Mouse (Mus musculus): Measurements from ENCODE around the gene Chka. TPM values are rescaled to one million over a fixed set of nuclear protein-coding genes. Genes with fewer than 3 reads are reported as not detected.

Chka gene
- total RNA-seq, 2 experiments from 2014 or later = 18.9 to 19.2 TPM

DNA sequence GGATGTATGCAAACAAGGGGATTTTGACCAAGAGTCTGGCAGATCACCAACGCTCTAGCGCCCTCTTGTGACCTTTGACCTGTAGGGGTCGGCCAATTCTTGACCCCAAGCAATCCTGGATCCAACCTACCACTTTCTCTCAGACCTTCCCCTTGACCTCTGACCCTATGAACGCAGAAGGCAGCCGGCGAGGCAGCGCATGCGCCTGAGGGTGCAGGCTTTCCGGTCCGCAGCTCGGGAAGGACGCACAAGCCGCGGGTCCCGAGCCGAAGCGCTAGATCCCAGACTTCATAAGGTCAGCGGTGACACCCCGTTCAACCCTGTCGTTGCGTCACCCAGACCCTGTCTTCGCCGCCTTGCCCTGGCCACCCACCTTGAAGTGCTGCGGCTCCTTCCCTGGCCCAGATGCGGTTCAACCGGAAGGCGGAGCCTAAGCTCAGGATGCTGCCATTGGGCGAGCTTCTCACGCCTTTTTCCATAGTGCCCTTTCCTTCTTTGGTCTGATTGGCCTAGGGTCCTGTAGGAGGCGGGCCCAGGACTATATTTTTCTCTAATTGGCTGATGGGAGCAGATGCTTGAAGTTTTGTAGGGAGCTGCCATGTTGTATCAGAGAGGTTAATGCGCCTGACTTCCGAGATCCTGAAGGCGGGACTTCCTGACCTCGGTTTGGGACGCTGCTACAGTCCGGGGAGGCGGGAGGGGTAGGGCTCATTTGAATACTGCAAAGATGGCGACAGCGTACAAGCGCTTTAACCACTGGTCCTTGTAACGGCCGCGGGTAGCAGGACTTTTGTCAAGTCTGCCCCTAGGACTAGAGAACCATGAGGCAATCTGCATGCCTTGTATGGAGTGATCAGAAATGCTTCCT, 61.0 kb downstream of the Chka start, which contains the start of gene Ndufs8:
Ndufs8 (minus strand) TSS at position 438 of the 868 bp plus-strand sequence.
- peak; percentile 90 for ATAC-seq (ENCODE audit: poor library complexity, severe bottlenecking)

DNA sequence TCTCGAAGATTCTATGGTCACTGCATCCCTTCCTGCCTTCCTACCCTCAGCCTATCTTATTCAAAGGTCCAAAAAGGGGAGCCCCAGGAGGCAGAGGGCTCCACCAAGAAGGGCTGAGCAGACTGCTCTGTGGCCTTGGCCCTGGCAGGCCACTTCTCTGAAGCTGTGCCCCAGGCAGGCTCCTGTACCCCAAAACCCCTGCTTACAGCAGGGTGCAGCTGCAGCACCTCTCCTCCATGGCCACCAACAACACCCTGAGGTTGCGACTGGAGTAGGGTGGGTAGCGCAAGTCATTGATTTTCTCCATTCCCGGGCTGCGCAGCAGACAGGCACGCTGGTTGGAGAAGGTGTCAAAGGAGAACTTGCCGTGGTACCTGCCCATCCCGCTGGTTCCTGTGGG, 62.1 kb downstream of the Chka start:
- no peak for ATAC-seq (ENCODE audit: poor library complexity, severe bottlenecking)

DNA sequence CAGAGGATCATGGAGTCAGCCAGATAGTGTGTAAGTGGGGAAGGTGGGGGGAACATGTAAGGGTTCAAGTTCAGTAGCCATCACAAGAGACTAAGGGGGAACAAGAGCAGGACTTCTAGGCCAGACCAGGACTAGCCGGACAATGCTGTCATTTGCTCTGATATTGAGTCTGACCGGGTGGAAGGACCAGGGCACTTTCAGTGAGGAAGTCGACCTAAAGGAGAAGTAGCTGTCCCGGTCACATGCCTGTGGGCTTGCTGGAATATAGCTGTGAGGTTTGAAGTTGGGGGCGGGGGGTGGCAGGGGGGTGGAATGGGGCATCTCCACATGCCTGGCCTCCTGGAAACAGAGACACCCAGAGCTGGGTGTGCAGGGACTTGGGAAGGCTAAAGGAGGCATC, 63.0 kb downstream of the Chka start:
- peak; percentile 23; the same call in 1 of the 2 replicates for ATAC-seq (ENCODE audit: poor library complexity, severe bottlenecking)

DNA sequence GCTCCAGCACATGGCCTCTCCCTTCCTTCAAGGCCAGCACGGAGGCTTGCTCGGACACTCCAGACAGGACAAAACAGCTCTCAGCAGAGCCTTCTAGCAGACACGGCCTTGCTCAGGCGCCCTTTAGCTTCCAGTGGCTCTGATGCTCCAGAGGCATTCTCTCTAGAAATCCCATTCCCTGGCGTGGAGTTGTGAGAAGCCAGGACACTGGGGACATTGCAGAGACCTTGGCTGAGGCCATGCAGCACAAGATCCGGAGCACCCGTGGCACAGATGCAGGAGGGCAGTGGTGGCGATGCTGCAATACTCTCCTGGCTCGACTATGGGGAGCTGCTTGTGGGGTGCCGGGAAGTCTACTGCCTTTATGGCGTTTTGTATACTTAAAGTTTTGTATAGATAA, 65.2 kb downstream of the Chka start:
- ATAC-seq (ENCODE audit: poor library complexity, severe bottlenecking) = no peak

DNA sequence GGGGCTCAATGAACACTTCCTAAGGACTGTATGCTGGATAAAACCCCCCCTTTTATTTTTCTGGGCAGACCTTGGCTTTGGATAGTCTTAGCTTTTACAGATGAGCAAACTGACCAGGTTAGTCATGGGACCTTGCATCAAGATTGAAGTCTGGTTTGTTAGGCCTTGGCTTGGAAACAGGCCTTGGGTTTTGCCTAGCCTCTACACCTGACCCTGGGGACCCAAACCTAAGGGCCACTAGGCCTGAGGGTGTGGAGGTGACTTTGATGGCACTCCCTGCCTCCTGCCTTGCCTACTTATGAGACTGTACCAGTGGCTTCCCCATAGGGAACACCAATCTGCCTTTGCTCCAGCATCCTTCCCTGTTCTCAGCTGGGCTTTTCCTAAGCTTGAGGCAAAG, 68.4 kb downstream of the Chka start:
- ATAC-seq (ENCODE audit: poor library complexity, severe bottlenecking) = no peak

DNA sequence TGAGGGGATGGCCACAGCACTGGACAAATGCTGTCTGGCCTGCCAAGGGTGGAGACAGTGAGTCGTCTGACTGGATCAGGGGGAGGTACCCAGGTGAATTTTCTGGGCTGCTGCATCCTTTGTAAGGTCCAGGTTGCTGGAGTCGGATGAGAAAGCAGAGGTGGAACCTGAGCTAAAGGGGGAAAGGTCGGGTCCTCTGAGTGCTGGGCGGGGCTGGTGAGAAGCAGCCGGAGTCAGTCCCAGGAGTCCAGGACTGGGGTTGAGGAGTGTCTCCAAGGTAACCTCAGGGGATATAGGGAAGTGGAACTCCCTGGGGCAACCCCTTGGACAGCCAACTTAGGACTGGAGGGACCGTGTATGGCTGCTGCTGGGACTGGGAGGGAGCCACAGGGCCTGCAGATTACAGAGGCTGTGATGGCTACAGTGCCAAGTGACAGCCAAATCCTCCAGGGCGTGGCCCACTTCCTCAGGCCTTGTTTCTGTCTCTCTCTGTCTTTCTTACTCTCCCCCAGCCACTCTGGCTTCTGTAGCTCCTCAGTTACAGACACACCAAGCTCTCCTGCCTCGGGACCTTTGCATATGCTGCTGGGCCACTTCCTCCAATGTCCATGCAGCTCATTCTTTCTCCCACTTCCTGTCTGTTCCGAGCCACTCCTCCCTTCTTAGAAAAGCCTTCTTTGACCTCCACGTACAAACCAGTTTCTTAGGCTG, 71.2 kb downstream of the Chka start:
- peak; percentile 62 for ATAC-seq (ENCODE audit: poor library complexity, severe bottlenecking)

DNA sequence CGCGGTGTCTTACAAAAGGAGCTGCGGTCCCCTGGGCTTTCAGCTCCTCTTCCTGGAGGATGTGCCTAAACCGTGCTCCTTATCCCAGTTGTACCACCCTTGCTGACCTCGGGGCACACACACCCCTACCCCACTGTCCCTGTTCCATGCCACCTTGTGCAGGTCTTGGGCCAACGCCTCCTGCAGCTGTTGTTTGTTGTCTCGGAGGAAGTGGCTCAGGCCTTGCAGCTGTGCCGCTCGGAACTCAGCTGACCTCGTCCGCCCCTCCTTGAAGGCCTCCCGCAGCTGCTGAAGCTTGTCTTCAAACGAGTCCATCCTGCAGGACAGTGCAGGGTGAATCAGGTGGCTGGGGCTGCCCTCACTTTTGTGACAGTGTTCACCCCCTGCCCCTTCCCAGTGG, 72.0 kb downstream of the Chka start:
- peak; percentile 52 for ATAC-seq (ENCODE audit: poor library complexity, severe bottlenecking)

DNA sequence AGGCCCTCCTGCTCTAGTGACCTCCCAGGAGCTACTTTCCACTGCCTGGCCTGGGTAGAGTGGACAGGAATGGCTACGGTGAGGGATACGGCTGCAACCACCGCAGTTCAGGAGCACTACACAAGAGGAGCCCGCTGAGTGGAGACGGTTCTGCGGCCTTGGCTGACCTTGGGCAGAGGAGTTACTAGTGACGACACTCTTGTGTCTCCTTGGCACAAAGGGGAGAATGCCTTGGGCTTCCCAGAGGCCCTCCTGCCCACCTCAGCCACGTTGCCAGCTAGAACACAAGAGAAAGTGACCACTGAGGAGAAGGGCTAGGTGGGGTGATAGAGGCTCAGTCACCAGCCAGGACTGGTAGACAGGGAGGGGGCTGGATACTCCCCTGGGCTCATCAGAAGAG, 72.6 kb downstream of the Chka start:
- no peak for ATAC-seq (ENCODE audit: poor library complexity, severe bottlenecking)

DNA sequence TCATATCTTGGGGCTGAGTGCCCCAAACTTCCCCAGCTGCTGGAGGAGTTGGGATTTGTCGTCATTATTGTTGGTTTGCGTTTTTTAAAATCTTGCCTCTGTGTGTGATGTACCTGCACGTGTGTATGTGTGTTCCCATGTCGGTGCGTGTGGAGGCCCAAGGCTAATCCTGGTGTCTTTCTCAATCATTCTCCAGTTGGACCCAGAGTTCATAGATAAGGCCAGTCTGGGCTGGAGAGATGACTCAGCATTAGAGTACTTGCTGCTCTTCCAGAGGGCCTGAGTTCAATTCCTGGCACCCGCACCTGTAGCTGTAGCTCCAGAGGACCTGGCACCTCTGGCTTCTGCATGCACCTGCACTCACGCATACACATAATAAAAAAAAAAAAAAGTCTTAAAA, 73.3 kb downstream of the Chka start:
- ATAC-seq (ENCODE audit: poor library complexity, severe bottlenecking) = no peak

DNA sequence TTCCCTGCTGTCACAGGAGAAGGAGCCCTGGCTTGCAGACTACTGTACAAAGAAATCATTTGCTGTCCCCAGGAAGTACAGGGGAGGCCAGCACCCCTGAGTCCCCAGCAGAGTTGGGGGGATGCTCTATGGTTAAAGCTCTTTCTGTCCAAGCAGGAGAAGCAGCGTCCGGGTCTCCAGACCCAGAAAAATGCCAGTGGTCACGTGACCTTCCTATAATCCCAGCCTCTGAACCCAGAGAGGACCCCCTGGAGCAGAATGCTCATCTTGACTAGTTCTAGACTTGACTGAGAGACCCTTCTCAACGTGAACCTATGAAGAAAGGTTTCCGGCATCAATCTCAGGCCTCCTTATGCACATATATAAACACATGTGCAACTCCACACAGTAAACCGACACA, 74.3 kb downstream of the Chka start:
- ATAC-seq (ENCODE audit: poor library complexity, severe bottlenecking) = no peak

DNA sequence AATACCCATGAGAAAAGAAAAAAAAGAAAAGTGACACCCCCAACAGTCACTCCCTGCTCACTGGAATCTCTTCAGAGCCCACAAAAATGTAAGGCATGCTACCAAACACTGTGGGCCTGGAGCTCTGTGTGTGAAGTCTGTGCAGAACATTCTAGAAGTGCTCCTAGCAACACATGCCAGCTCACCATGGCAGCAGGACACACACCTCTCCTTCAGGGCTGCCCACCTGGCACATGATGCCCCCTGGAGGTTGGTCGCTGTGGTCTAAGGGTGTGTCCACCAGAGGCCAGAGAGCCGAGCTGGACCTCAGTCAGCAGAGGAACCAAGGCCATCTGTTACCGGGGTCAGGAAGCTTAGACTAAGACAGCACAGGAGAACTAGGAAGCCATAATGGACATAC, 74.7 kb downstream of the Chka start:
- no peak for ATAC-seq (ENCODE audit: poor library complexity, severe bottlenecking)

DNA sequence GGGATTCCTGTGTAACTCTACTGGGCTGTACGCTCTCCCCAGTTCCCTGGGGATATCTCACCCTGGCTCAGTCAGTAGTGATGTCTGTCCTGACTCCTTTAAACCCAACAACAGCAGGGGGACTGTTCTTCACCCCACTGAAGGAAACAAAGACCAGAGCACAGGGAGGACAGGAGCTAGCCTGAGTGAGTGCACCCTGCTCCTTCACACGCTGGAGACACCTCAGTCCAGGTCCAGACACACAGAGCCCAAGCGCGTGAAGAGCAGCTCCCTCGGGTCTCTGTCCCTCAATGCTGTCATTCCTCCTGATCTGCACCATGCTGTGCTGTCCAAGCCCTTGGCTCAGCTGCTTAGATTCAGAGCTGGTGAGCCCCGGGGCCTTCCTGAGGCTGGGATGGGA, 75.1 kb downstream of the Chka start:
- no peak for ATAC-seq (ENCODE audit: poor library complexity, severe bottlenecking)

DNA sequence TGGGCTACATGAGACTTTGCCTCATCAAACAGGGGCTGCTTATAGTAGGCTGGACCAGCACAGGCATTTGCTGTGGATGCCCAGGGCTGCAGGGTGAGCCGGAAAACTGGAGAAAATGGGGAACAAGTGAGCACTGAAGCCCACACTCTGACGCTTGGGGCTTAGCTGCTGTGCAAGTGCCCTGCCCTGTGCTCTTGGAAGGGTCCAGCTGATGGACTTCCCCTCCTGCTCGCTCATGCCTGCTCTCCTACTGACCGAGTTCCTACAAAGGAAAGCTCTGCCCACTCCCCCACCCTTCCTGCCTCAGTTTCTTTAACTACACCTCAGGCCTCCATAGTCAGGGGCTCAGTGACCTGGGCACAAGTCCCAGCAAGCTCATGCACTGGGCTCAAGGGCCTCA, 76.4 kb downstream of the Chka start:
- ATAC-seq (ENCODE audit: poor library complexity, severe bottlenecking) = 0 out of 2 replicates have a peak, but pooled peaks have one; percentile 12

DNA sequence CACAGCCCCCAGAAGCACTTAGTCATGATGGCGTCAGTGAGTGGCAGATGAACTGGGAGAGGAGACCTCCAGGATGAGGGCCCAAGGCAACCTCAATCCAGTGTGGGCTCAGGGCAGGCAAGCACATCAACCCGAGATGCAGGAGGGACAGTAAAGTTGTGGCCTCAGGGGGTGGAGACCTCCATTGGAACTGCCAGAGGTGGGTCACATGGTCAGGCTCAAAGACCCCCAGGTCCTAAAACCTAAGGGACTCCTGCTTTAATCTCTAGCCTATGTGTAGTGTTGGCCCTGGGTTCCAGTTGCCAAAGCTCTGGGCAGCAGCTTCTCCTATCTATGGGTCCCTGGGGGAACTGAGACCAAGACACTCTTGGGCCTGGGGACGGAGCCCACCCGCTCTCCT, 77.2 kb downstream of the Chka start:
- ATAC-seq (ENCODE audit: poor library complexity, severe bottlenecking) = no peak

DNA sequence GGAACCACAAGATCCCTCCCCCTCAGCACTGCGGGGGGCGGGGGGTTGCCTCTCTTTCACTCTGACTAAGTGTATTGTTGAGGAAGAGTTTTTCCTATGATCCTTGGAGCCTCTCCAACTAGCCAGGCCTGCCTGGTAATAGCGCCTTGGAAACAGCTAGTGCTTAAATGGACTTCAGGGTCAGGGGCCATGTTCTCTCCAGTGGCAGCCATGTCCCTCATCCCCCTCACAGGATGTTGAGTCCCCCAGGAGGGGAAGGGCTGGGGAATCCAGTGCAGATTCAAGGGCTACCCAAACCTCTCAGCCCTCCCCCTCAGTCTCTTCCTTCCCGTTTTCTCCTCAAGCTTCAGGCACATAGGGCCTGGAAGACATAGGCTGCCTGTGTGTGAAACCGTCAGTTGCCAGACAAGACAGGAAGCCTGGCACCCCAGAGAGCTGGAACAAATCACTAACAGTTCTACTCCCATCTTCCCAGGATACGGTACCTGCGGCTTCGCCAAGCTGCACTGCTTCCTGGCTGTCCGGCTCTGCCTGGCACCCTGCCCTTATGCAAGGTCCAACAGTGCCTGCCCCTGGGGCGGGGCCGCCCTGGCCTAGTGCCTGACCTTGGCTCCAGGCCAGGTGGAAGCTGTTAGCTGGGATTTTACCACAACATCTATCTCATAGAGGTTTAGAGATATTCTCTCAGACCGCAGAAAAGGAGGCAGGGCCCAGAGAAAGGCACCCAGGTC, 77.8 kb downstream of the Chka start, which contains the start of gene Aldh3b1:
Aldh3b1 (minus strand) TSS at position 598 of the 731 bp plus-strand sequence.
- peak; percentile 70 for ATAC-seq (ENCODE audit: poor library complexity, severe bottlenecking)

DNA sequence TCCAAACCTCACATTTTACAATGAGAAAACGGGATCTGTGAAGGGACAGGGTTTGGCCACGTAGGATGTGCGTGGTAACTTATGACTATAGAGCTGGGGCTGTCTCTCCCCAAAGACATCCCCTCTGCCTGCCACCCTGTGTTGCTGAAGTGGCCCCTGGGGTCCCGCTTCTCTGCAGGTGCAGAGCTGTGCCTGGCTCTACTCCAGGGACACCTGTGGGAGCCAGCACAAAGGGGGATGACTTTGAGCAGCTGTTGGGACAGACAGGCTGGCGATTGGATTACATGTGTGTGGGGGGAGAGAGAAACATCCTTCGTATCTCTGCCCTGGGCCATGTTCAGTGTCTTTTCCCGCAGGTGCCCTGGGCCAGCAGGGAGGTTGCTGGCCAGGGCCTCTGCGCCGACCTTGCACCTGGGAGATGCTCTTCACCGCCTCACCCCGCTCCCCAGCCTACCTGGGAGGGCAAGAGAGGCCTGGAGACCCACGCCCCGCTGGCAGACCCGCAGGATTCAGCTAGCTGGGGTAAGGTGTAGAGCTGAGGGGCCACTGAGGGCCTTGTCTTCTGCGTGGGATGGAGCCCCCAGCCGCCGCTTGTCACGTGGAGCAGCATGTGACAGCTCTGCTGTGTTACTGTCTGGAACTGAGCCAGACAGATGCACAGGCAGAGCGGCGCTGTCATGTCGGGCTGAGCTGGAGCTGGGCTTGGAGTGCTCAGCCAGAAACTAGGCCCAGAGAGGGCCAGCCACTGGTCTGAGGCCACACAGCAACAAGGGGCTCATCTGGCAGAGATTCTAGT, 78.9 kb downstream of the Chka start:
- no peak for ATAC-seq (ENCODE audit: poor library complexity, severe bottlenecking)

DNA sequence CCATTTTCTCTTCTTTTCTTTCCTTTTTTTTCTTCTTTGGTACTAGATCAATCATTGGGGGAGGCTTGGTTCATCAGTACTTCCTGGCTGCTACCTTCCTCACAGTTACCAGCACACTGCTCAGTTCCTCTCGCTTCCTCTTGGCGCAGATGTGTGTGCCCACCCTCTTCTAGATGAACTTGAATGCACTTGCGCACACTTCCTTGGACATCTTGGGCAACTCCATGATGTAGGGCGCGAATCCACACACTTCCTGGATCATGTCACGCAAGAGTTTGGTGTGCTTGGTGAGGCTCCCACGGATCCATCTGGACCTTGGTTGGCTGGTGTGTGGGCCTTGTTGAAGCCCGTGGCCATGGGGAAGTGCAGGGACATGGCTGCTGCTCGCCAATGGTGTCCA, 80.1 kb downstream of the Chka start:
- ATAC-seq (ENCODE audit: poor library complexity, severe bottlenecking) = peak; percentile 38

DNA sequence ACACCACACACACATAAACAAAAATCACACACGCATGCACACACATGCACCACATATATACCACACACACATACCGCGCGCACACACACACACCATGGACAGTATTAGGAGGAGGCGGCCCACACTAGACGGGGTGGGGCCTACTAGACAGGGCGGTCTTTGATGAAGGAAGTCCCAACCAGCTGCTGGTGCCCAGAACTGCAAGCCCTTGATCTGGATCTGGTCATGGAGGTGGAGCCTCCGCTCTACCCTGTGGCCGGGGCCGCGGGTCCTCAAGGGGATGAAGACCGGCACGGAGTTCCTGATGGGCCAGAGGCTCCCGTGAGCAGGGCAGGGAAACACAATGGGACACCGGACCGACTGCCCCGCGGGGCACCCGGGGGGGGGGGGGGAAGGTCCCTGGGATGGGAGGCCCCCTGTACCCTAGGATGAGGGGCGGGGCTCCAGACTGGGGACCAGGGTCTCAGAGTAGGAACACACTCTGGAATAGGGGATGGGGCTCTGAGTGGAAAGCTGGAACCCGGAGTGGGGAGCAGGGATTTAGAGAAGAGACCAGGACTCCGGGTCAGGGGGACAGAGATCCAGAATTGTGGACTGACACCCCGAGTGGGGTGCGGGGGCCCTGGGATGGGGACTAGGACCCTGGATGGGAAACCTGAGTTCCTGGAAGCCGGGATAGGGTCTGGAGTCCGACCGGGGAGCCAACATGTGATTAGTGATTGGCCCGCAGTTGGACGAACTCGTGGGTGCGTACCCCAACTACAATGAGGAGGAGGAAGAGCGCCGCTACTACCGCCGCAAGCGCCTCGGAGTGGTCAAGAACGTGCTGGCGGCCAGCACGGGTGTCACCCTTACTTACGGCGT, 83.7 kb downstream of the Chka start, which contains the start of gene Unc93b1:
Unc93b1 (plus strand) TSS at position 155 of the 864 bp plus-strand sequence.
- peak; percentile 83 for ATAC-seq (ENCODE audit: poor library complexity, severe bottlenecking)

Measured in megakaryocyte, adult 5-6 weeks (primary cell).